Mouse (Mus musculus): ENCODE results near the gene Kank2. TPM values are rescaled to one million over a fixed set of nuclear protein-coding genes. Genes with fewer than 3 reads are reported as not detected.

The Kank2 gene
- polyA plus RNA-seq, 1 experiment from 2014 or later = 5.9 TPM

GRCm38 (mm10) chr9:21721036-21721435, 77.5 kb downstream of the Kank2 start:
- no peaks in the 10 kb centered on the region for H3K36me3 ChIP-seq (ENCODE audit: control insufficient read depth, insufficient read depth, low read length)
- H3K4me3 ChIP-seq (ENCODE audit: low read depth, low read length) = no peak overlapping the region
- no peaks in the 10 kb centered on the region for H3K9me3 ChIP-seq (ENCODE audit: control insufficient read depth, low read length)
- H3K27me3 ChIP-seq (ENCODE audit: control insufficient read depth, insufficient read depth, low read length) = no peaks in the 10 kb centered on the region
- H3K4me1 ChIP-seq (replicated peaks; ENCODE audit: control insufficient read depth, insufficient read depth, low read length) = peaks cover 8% of the 10 kb centered on the region; the same call in 1 of the 2 replicates
- WGBS = 78% methylated on average over 2 of the region's 2 CpGs
- no peak overlapping the region for H3K9ac ChIP-seq (ENCODE audit: low read length)
- DNase-seq (ENCODE audit: low spot score) (no peak), ATAC-seq (replicated peaks; ENCODE audit: low FRiP score) (no peak)
- no peak overlapping the region for H3K27ac ChIP-seq (ENCODE audit: low read depth, low read length)
- no peak overlapping the region for H3K4me2 ChIP-seq (ENCODE audit: low read depth, low read length, severe bottlenecking)

DNA sequence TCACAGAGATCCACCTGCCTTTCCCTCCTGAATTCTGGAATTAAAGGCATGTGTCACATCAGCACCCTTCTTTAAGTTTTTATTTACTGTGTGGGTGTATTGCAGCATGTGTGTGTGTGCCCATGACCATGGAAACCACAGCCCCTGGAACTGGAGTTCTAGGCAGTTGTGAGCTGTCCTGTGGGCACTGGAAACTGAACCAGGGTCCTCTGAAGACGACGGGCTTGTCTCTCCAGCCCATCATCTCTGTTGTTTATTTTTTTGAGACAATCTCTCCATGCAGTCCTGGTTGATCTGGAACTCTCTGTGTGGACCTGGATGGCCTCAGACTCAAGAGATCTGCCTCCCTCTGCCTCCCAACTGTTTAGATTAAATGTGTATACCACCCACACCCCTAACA, 81.5 kb downstream of the Kank2 start:
- H3K27me3 ChIP-seq (ENCODE audit: control insufficient read depth, insufficient read depth, low read length) = no peaks in the 10 kb centered on the region
- H3K36me3 ChIP-seq (ENCODE audit: control insufficient read depth, insufficient read depth, low read length) = no peaks in the 10 kb centered on the region
- no peaks in the 10 kb centered on the region for H3K9me3 ChIP-seq (ENCODE audit: control insufficient read depth, low read length)
- ATAC-seq (replicated peaks; ENCODE audit: low FRiP score) (no peak), DNase-seq (ENCODE audit: low spot score) (no peak)
- H3K9ac ChIP-seq (ENCODE audit: low read length) = no peak overlapping the region
- H3K4me3 ChIP-seq (ENCODE audit: low read depth, low read length) = no peak overlapping the region
- H3K4me2 ChIP-seq (ENCODE audit: low read depth, low read length, severe bottlenecking) = no peak overlapping the region
- H3K4me1 ChIP-seq (replicated peaks; ENCODE audit: control insufficient read depth, insufficient read depth, low read length) = no peaks in the 10 kb centered on the region
- H3K27ac ChIP-seq (ENCODE audit: low read depth, low read length) = no peak overlapping the region
- WGBS = 90% methylated on average over 2 of the region's 2 CpGs

Small RNAs within 50 kb of the gene (microRNA-seq; reads per million reads assigned to microRNA genes)
- 8.4 reads per million, percentile 1 among the genes with 10 or more reads in this experiment for gene Mir7083 (ENCODE audit: insufficient number of aligned reads)

Other genes with a start within 250 kb of the Kank2 start
- 51.0 and 57.5 TPM in 2 replicates for gene Timm29, start 206.0 kb downstream of the Kank2 start, polyA plus RNA-seq (2014; fragmentation: Nextera tagmentation; extraction: Ambion mirVana)
- 15.5 and 16.0 TPM in 2 replicates for gene Yipf2, start 205.9 kb downstream of the Kank2 start, polyA plus RNA-seq (2014; fragmentation: Nextera tagmentation; extraction: Ambion mirVana)
- gene Smarca4, start 182.6 kb downstream of the Kank2 start, polyA plus RNA-seq (2014; fragmentation: Nextera tagmentation; extraction: Ambion mirVana) = 191 and 197 TPM in 2 replicates
- gene Ldlr, start 75.3 kb downstream of the Kank2 start, polyA plus RNA-seq (2014; fragmentation: Nextera tagmentation; extraction: Ambion mirVana) = 23.2 and 23.7 TPM in 2 replicates
- gene Spc24, start 38.4 kb downstream of the Kank2 start, polyA plus RNA-seq (2014; fragmentation: Nextera tagmentation; extraction: Ambion mirVana) = 138 and 162 TPM in 2 replicates
- 0.60 TPM in 1 of 2 replicates, not detected in the other for gene Angptl8, start 36.8 kb upstream of the Kank2 start, polyA plus RNA-seq (2014; fragmentation: Nextera tagmentation; extraction: Ambion mirVana)
- gene Dock6, start 53.9 kb upstream of the Kank2 start, polyA plus RNA-seq (2014; fragmentation: Nextera tagmentation; extraction: Ambion mirVana) = 25.5 and 27.5 TPM in 2 replicates
- gene Rab3d, start 119.4 kb upstream of the Kank2 start, polyA plus RNA-seq (2014; fragmentation: Nextera tagmentation; extraction: Ambion mirVana) = 7.5 and 8.7 TPM in 2 replicates
- 4.4 and 4.5 TPM in 2 replicates for gene Ccdc159, start 128.7 kb upstream of the Kank2 start, polyA plus RNA-seq (2014; fragmentation: Nextera tagmentation; extraction: Ambion mirVana)
- gene Tmem205, start 128.8 kb upstream of the Kank2 start, polyA plus RNA-seq (2014; fragmentation: Nextera tagmentation; extraction: Ambion mirVana) = 30.3 and 31.0 TPM in 2 replicates
- gene Plppr2, start 138.3 kb upstream of the Kank2 start, polyA plus RNA-seq (2014; fragmentation: Nextera tagmentation; extraction: Ambion mirVana) = 24.2 and 27.1 TPM in 2 replicates
- gene Swsap1, start 157.0 kb upstream of the Kank2 start, polyA plus RNA-seq (2014; fragmentation: Nextera tagmentation; extraction: Ambion mirVana) = 18.5 and 22.2 TPM in 2 replicates
- 6.7 and 7.0 TPM in 2 replicates for gene Epor, start 164.8 kb upstream of the Kank2 start, polyA plus RNA-seq (2014; fragmentation: Nextera tagmentation; extraction: Ambion mirVana)
- 1.1 and 3.4 TPM in 2 replicates for gene Rgl3, start 190.7 kb upstream of the Kank2 start, polyA plus RNA-seq (2014; fragmentation: Nextera tagmentation; extraction: Ambion mirVana)
- gene Ccdc151, start 203.9 kb upstream of the Kank2 start, polyA plus RNA-seq (2014; fragmentation: Nextera tagmentation; extraction: Ambion mirVana) = 4.2 and 6.9 TPM in 2 replicates
- gene Prkcsh, start 204.1 kb upstream of the Kank2 start, polyA plus RNA-seq (2014; fragmentation: Nextera tagmentation; extraction: Ambion mirVana) = 86.9 and 94.3 TPM in 2 replicates

Measured in forebrain, embryonic 11.5 days (tissue).